Mouse (Mus musculus) adrenal gland, postnatal 14 days (tissue): ENCODE data around the gene Akap12. TPM values are rescaled to one million over a fixed set of nuclear protein-coding genes. Genes with fewer than 3 reads are reported as not detected.

Experiments used
- DNase-seq: peaks from one replicate; pipeline ENCODE4 v3.0.0; 2021; ENCODE audit warnings: mixed read lengths
- long read RNA-seq, 2 experiments: library from polyadenylated mRNA; stranded (forward); transcript quantifications; one replicate each; pipeline ENCODE4 v2.0.0; 2021
- total RNA-seq: library from RNA; stranded (reverse); gene quantifications from 2 replicates; pipeline ENCODE4 v1.2.3, GENCODE M21; 2021

The Akap12 gene
- 30.7 and 35.0 TPM in 2 replicates for total RNA-seq
- long read RNA-seq, experiment 1, full-length matches to known transcripts = 2 of 10 reads
- long read RNA-seq, experiment 1, partial matches to known transcripts = 3 of 10 reads
- long read RNA-seq, experiment 1, other reads (novel, unspliced or antisense) = 5 of 10 reads
- long read RNA-seq, experiment 2, partial matches to known transcripts = 9 of 16 reads
- long read RNA-seq, experiment 2, other reads (novel, unspliced or antisense) = 7 of 16 reads

DNA sequence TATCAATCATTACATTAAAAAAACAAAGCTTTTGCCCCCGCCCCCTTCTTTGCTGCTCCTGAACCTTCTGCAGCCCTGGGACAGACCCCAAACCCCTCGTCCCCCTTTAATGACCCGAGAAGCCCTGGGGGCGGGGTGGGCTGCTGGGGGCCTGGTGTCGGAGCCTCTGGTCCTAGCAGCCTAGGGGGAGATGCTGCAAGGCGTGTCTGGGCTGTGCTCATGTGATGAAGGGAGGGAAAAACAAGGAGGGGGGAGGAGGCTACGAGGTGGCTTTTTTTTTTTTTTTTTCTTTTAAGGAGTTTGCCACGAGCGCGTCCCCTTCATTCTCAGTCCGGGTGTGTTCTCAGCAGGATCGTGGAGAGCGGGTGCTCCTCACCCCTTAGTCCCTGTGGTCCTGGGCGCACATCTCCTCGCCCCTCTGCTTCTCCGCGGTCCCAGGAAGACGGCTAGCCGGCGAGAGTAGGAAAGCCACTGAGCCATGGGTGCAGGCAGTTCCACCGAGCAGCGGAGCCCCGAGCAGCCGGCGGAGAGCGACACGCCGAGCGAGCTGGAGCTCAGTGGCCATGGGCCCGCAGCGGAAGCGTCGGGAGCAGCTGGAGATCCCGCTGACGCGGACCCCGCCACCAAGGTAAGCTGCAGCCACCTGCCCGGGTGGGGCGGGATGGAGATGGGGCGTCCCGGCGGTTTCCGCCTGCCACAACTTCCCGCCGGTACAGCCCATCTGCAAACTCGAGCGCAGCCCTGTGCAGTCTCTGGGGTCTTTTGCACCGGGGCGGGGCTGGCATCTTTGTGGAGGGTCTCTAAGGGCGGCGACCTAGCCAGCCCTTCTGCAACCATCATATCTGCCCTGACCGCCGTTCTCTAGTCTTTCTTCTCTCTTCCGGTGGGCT is at the start of gene Akap12:
Gene Akap12, plus strand, starts transcription at position 340 of the 890 bp plus-strand sequence.
- peak; percentile 60 for DNase-seq

GRCm38 (mm10) chr10:4230563-4231359 is 35.4 kb upstream of the Akap12 start:
- no peak for DNase-seq

GRCm38 (mm10) chr10:4233102-4233501 is 33.1 kb upstream of the Akap12 start:
- DNase-seq = peak; percentile 77

DNA sequence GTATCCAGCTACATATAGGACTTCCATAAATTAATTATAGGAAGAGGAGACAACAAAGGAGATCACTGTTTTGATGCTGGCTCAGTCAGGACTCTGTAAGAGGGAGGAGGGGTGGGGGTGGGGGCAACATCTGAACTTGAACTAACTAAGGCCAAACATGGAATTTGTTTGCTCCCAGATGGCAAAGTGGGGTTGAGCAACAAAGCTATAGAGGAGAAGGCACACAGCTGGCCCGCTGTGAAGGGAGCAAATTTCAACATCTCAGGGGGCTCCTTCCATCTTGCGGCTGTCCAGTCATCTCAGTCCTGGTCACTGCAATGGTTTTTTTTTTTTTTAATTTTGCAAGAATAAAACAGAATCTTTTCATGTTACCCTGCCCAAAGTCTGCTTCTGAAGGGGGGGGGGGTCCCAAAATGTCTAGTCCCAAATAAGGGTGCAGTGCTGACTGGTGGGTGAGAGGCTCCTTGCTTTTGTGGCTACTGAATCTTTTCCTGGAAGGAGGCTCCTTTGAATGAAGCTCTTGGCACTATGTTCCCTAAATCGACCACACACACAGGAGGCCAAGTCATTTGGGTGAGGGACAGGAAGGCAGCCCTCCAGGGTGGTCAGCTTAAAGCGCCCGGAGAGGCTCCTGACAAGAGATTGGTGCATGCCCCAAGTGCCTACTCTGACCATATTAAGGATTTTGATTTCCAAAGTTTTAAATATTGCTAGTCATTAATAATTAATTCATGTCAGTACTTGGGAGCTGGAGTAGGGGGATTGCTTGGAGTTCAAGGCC is 26.2 kb upstream of the Akap12 start:
- DNase-seq = no peak

DNA sequence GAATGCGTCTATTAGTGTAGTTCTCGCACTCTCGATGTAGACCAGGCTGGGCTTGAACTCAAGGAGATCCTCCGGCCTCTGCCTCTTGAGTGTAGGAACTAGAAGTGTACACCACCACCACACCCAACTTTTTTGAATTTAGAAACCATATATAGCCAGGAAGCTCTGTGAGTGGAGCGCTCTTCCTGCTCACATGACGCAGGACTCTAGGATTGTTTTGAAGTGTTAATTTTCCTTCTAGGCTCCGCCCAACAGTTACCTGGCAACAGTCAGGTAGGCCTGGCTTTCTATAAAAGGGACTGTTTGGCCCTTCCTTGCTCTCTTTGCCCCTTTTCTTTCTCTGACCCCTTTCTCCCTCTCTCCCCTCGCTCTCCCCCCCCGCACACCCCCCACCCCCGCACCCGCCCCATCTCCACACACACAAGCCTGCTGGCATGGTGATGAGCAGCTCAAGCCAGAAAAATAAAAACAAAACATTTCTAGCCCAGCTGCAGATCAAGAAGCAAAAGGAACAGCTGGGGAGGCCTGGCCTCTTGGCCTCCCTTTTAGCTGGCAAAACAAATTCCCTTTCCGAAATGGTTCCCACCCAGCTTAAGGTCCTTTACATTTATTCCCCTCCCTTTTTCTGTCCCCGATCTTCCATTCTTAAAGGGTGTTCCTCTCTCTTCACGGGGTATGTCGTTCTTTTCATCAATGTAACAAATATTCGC is 22.4 kb upstream of the Akap12 start:
- DNase-seq = no peak

- DNase-seq = no peak
These were observed 20.4 kb upstream of the Akap12 start for GRCm38 (mm10) chr10:4245812-4246211.

DNA sequence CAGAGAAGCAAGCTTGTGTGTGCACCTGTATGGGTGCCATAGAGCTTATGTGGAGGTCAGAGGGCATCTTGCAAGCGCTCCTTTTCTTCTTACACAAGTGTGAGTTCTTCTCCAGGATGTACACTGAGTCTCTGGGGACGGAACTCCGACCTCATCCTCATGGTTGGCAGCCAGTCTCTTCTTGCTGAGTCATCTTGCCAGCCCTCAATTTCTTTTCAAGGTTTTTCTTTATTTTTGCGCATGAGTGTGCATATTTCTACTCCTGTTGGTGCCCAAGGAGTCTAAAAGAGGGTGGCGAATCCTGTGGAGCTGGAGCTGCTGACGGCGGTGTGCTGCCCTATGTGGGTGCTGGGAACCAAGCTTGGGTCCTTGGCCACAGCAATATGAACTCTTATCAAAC is 19.8 kb upstream of the Akap12 start:
- no peak for DNase-seq

DNA sequence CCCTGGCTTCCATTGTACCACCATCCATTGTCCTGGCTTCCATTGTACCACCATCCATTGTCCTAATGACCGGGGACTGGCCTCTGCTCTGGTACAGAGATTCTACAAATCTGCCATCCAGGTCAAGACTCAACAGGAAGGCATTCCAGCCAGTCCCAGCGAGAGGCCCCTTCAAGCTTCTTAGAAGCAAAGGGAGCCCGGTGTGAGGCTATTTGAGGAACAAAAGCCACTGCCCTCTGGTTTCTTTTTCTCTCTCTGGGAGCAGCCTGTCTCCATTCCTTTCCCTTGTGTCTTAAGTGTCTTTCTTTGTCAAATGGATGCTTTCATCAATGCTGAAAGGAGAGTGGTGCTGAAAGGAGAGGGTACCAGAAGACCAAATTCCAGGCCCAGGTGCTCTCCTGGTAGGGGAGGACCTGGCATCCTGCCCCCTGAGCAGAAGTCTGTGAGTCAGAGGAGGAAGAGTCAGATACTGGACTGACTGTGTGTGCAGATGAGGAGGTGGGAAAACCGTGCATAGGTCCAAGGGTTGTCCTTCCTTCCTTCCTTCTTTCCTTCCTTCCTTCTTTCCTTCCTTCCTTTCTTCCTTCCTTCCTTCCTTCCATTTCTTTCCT is 16.8 kb upstream of the Akap12 start:
- DNase-seq = no peak

GRCm38 (mm10) chr10:4250681-4251080 is 15.5 kb upstream of the Akap12 start:
- DNase-seq = no peak

GRCm38 (mm10) chr10:4253613-4254012 is 12.6 kb upstream of the Akap12 start:
- no peak for DNase-seq

DNA sequence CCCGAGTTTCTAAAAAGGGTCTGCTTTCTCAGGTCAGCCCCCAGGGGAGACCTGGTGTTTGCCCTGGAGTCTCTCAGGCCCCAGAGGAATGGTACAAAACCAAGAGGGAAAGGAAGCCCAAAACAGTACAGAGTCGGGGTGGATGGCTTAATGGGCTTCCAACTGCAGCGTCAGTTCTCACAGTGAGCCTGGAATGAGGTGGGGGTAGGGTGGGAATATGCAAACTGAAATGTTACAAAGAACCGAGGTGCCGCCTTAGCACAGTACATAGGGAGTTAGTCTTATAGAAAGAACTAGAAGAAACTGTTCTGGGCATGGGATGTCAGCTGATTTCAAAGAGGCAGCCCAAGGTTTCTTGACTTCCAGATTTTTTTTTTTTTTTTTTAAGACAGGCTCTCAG is 11.7 kb upstream of the Akap12 start:
- no peak for DNase-seq

DNA sequence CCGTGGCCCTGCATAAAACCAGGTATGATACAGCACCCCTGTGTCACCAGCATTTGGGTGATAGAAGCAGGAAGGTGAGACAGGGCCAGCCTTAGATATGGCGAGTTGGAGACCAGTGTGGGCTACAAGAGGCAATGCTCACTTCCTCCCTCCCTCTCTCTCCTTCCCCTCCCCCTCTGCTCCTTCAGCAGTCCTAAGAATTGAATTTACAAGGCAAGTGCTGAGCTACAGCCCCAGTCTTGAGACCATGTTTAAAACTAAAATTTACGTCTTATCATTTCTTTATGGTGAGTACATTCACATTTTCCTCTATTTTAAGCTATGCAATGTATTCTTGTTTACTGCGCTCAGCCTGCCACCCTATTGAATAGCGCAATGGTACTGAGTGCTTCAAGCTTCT is 5.3 kb upstream of the Akap12 start:
- DNase-seq = no peak

DNA sequence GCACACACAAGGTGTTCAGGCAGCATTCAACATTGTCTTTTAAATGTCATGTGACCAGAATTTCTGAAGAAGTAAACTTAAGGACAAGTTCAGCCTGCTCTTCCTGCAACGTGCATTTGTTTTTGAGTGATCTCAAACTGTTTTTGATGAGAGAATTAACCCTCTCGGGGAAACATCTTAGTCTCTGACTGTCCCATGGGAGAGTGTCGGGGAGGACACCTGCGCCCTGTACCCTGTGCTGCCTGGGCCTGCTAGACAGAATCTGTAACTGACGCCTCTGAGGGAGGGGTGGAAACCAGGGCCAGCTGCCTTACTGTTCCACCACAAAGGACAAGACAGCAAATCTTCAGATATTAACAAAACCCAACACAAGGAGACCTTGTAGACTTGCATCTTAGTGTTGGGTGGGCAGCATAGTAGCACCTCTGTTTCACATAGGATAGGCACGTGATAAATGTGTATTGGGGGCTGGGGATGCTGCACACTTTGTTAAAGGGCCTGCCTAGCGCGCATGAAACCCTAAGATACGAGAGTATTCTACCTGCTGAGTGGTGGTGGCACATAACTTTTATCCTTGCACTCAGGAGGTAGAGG is 4.7 kb upstream of the Akap12 start:
- DNase-seq = no peak

DNA sequence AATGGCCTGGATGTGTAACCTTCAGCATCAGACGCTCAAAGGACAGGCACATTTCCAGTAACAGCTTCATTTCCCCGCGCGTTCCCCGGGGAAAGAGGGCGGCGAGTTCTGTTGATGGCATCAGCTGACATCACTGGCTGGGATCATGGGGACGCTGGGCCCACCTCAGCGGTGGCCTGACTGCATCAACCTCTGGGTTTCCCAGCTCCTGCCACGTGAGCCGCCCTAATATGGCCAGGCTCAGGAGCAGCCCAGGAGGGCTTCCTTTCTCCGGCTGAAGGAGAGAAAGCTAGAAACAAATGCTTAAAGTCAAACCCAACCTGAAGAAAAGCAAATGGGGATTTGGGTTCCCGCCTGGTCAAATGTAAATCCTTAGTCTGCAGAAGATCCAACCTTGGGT is 539 bp upstream of the Akap12 start:
- DNase-seq = peak; percentile 36

DNA sequence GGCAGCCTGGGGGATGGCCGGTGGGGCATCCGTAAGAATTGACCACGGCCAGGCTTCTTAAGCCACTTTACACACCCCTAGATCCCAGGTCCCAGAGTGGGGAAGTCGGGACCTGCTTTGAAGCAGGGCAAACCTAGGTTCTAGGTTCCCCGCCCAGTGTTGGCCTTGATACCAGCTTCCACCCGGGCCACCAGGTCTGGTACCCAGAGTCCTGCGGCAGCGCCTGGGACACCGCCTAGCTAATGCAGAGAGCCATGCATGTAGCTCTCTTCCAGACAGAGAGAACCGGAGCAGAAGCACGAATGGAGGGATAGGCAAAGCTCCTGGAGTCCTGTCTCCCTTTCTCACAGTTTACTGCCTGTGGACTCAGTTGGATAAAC is 741 bp downstream of the Akap12 start:
- peak; percentile 39 for DNase-seq

DNA sequence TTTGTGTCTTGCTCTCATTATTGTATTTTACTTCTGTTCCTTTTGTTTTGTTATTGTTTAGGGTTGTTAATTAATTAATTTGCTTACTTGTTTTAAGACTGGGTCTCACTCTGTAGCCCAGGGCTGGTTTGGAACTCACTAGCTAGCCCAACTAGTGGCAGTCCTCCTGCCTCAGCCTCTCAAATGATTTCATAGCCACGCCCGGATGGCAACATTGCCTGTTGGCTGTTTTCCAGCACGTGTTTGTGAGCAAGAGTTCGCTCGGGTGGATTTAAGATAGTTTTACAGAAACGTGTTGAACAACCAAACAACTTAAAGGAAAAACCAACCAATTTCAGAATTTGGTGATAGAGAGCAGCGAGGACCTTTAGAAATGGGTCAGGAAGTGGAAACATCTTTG is 1.3 kb downstream of the Akap12 start:
- DNase-seq = no peak

GRCm38 (mm10) chr10:4268140-4268539 is 2.0 kb downstream of the Akap12 start:
- DNase-seq = no peak

- DNase-seq = no peak
These were observed 9.4 kb downstream of the Akap12 start for GRCm38 (mm10) chr10:4275572-4275971.

DNA sequence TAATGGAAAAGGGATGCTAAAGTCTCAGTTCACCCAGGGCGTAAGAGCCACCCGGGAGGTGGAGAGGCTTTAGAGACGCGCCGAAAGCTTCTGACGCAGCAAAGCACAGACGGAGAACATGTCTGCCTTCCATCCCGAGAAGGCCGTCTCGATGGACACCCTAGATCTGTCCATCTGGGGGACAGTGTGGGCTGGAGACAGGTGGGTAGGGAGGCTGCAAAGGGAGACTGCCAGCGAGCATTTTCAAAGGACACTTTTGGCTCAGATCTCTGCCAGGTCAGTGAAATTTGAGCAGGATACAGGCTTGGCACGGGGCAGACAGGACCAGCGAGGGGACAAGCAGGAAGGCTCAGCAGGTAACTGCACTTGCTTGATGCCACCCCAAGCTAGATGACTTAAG is 9.9 kb downstream of the Akap12 start:
- no peak for DNase-seq

DNA sequence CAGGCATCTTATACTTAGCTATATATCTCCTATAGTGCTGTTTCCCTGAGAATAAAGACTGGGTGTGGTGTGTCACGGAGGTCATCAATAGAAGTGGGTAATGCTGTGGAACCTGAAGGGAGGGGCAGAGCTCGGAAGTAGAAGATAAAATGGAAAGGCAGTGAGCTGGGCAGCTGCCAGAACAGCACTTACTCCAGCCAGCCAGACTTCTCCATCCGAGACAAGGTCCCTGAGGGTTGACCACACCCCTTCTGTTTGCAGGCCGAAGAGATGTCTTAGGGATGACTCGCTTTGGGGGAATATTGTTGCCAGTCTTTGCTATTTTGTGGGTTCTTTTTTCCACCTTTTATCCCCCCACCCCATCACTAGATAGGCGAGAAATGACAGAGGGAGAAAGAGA is 11.9 kb downstream of the Akap12 start:
- no peak for DNase-seq

DNA sequence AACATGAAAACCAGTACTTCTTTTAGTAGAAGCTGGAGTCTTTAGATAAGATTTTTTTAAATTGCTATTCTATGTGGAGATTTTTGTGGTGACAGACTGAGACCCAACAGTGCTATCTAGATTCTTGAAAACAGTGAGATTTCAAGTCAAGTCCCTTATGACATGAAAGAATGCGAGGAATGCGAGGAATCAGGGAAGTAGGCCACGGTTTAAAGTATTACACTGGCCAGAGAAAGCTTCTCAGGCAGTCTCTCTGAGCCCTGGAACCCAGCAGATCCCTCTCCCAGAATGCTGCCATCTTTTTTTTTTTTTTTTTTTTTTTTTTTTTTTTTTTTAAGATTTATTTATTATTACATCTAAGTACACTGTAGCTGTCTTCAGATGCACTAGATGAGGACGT is 16.2 kb downstream of the Akap12 start:
- DNase-seq = no peak
